Comparison of ENCODE assay signal across 8 mouse cellular contexts in genomic region chr6:31318506-31318905, GRCm38 (mm10).
DNase-seq lines count a peak whose midpoint lies in the region; ATAC-seq and TF ChIP-seq lines count a peak whose summit lies in the region.

No protein-coding gene starts in this region.

- peak; percentile 86 for ATAC-seq in CD4-positive, CD25-positive, alpha-beta regulatory T cell, adult 4 months
- no peak for ATAC-seq in forebrain, embryonic 15.5 days (replicated peaks)
- no peak for ATAC-seq in hindbrain, embryonic 11.5 days (ENCODE audit: low FRiP score)
- ATAC-seq in limb, embryonic 13.5 days (ENCODE audit: low FRiP score, low read depth), result no peak
- ATAC-seq in midbrain, postnatal 0 days (ENCODE audit: low FRiP score), result no peak

- 0 out of 2 replicates have a peak, but pooled peaks cover 5% of the 10 kb centered on the region for H3K4me1 ChIP-seq in forebrain, embryonic 15.5 days
- no peaks in the 10 kb centered on the region for H3K4me1 ChIP-seq in hindbrain, embryonic 11.5 days (replicated peaks; ENCODE audit: control insufficient read depth, insufficient read depth, low read length)
- H3K4me1 ChIP-seq in limb, embryonic 13.5 days, result peaks cover 13% of the 10 kb centered on the region
- H3K4me1 ChIP-seq in midbrain, postnatal 0 days (ENCODE audit: insufficient read depth, low read length), result peaks cover 4% of the 10 kb centered on the region; the same call in 1 of the 2 replicates
- H3K4me1 ChIP-seq in thymus, adult 2 months (replicated peaks; ENCODE audit: control insufficient read depth, insufficient read depth, low read length), result peaks cover 9% of the 10 kb centered on the region

- no peaks in the 10 kb centered on the region for H3K36me3 ChIP-seq in forebrain, embryonic 15.5 days
- no peaks in the 10 kb centered on the region for H3K36me3 ChIP-seq in hindbrain, embryonic 11.5 days (ENCODE audit: control insufficient read depth, insufficient read depth, low read length)
- no peaks in the 10 kb centered on the region for H3K36me3 ChIP-seq in limb, embryonic 13.5 days
- no peaks in the 10 kb centered on the region for H3K36me3 ChIP-seq in midbrain, postnatal 0 days (ENCODE audit: insufficient read depth, low read length)
- H3K36me3 ChIP-seq in thymus, adult 2 months (ENCODE audit: control insufficient read depth, insufficient read depth, low read length), result no peaks in the 10 kb centered on the region

- H3K4me2 ChIP-seq in forebrain, embryonic 15.5 days (replicated peaks), result peak overlapping the region; percentile 22; the same call in 1 of the 2 replicates
- peak overlapping the region; percentile 28 for H3K4me2 ChIP-seq in hindbrain, embryonic 11.5 days (replicated peaks; ENCODE audit: low read depth, low read length)
- peak overlapping the region; percentile 43 for H3K4me2 ChIP-seq in limb, embryonic 13.5 days (replicated peaks)
- 0 out of 2 replicates have a peak overlapping the region, but pooled peaks have one; percentile 22 for H3K4me2 ChIP-seq in midbrain, postnatal 0 days (ENCODE audit: low read depth, low read length, poor library complexity, severe bottlenecking)

- no peak overlapping the region for H3K9ac ChIP-seq in forebrain, embryonic 15.5 days (replicated peaks)
- no peak overlapping the region for H3K9ac ChIP-seq in hindbrain, embryonic 11.5 days (ENCODE audit: low read depth, low read length)
- no peak overlapping the region for H3K9ac ChIP-seq in limb, embryonic 13.5 days
- no peak overlapping the region for H3K9ac ChIP-seq in midbrain, postnatal 0 days (replicated peaks; ENCODE audit: low read length, poor library complexity, severe bottlenecking)

- TF ChIP-seq POLR2A in thymus, adult 2 months (IDR thresholded peaks at IDR 0.05; ENCODE audit: control insufficient read depth, extremely low read depth, insufficient read depth, low read length, poor library complexity), result 0 out of 2 replicates have a peak, but pooled peaks have one; percentile 18

- WGBS in forebrain, embryonic 15.5 days, result 8% methylated on average over 11 of the region's 11 CpGs
- WGBS in hindbrain, embryonic 11.5 days, result 4% methylated on average over 11 of the region's 11 CpGs
- 3% methylated on average over 11 of the region's 11 CpGs for WGBS in limb, embryonic 13.5 days
- 5% methylated on average over 11 of the region's 11 CpGs for WGBS in midbrain, postnatal 0 days
- WGBS in thymus, adult 2 months, result 9% methylated on average over 11 of the region's 11 CpGs

- H3K27ac ChIP-seq in forebrain, embryonic 15.5 days (replicated peaks), result no peak overlapping the region
- no peak overlapping the region for H3K27ac ChIP-seq in hindbrain, embryonic 11.5 days (ENCODE audit: low read depth, low read length)
- H3K27ac ChIP-seq in limb, embryonic 13.5 days, result no peak overlapping the region
- H3K27ac ChIP-seq in midbrain, postnatal 0 days (ENCODE audit: low read depth, low read length), result no peak overlapping the region
- H3K27ac ChIP-seq in thymus, adult 2 months (ENCODE audit: control insufficient read depth, insufficient read depth, low read length), result no peak overlapping the region

- no peak overlapping the region for H3K4me3 ChIP-seq in forebrain, embryonic 15.5 days
- H3K4me3 ChIP-seq in hindbrain, embryonic 11.5 days (ENCODE audit: low read depth, low read length), result no peak overlapping the region
- no peak overlapping the region for H3K4me3 ChIP-seq in limb, embryonic 13.5 days
- no peak overlapping the region for H3K4me3 ChIP-seq in midbrain, postnatal 0 days (ENCODE audit: low read depth, low read length)
- no peak overlapping the region for H3K4me3 ChIP-seq in thymus, adult 2 months (ENCODE audit: control insufficient read depth, insufficient read depth, low read length)

- H3K27me3 ChIP-seq in forebrain, embryonic 15.5 days, result no peaks in the 10 kb centered on the region
- H3K27me3 ChIP-seq in hindbrain, embryonic 11.5 days (ENCODE audit: control insufficient read depth, insufficient read depth, low read length), result no peaks in the 10 kb centered on the region; the same call in 1 of the 2 replicates
- peaks cover 13% of the 10 kb centered on the region; the same call in 1 of the 2 replicates for H3K27me3 ChIP-seq in limb, embryonic 13.5 days
- peaks cover 12% of the 10 kb centered on the region for H3K27me3 ChIP-seq in midbrain, postnatal 0 days (ENCODE audit: insufficient read depth, low read length)
- no peaks in the 10 kb centered on the region for H3K27me3 ChIP-seq in thymus, adult 2 months (ENCODE audit: control insufficient read depth, insufficient read depth, low read length)

- peak; percentile 43 for TF ChIP-seq CTCF in midbrain, postnatal 0 days (IDR thresholded peaks at IDR 0.05)
- TF ChIP-seq CTCF in thymus, adult 2 months (IDR thresholded peaks at IDR 0.05; ENCODE audit: borderline replicate concordance, control insufficient read depth, extremely low read depth, insufficient read depth, low read length, poor library complexity), result no peak

- no peaks in the 10 kb centered on the region for H3K9me3 ChIP-seq in forebrain, embryonic 15.5 days
- no peaks in the 10 kb centered on the region for H3K9me3 ChIP-seq in hindbrain, embryonic 11.5 days (ENCODE audit: control insufficient read depth, low read length)
- no peaks in the 10 kb centered on the region for H3K9me3 ChIP-seq in limb, embryonic 13.5 days
- no peaks in the 10 kb centered on the region for H3K9me3 ChIP-seq in midbrain, postnatal 0 days (ENCODE audit: low read length)

- DNase-seq in adrenal gland, adult 8-10 months, result peak; percentile 71
- DNase-seq in hindbrain, embryonic 11.5 days (ENCODE audit: low spot score), result peak; percentile 47
- DNase-seq in midbrain, postnatal 0 days (ENCODE audit: low spot score), result no peak
- DNase-seq in thymus, adult 2 months, result peak; percentile 73
- DNase-seq in right cerebral cortex, postnatal 10 days (ENCODE audit: low spot score in 2 of 2), result no peak

Comparison
In these comparisons a context has a peak if more than half of its experiments do, and no peak if none do; other contexts are left out.
1. DNase-seq: peak in adrenal gland, adult 8-10 months (single experiment), hindbrain, embryonic 11.5 days (single experiment) and thymus, adult 2 months (single experiment); none in midbrain, postnatal 0 days (single experiment) and right cerebral cortex, postnatal 10 days (0 of 2).
2. Peak in every context shown above with its lines, with median percentiles within 50 percentile points of each other: H3K4me2 ChIP-seq.